Mouse (Mus musculus): ENCODE data around the gene Slc38a3.

Gene Slc38a3

DNA sequence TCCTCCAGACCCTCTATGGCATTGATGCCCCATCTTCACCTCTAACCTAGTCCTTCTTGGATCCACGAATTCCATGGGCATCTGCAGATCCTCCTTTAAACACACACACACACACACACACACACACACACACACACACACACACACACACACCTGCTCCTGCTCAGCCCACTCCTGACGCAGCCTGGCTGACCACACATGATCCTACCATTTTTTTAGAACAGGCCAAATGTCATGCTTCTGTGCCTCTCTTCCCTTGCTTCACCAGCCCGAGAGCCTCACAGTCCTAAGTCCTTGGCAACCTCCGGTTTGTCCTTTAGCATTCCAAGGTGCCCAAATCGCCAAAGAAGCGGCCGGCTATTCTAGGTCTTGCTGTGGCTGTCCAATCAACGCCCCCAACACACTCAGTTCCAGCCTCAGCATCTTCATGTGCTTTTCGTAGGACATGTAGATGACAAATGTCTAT, at the start of gene Slc38a3:
Slc38a3 (minus strand) TSS at position 51 of the 466 bp plus-strand sequence.
- in situ Hi-C loops (cut with MboI, MseI): no loop called here

DNA sequence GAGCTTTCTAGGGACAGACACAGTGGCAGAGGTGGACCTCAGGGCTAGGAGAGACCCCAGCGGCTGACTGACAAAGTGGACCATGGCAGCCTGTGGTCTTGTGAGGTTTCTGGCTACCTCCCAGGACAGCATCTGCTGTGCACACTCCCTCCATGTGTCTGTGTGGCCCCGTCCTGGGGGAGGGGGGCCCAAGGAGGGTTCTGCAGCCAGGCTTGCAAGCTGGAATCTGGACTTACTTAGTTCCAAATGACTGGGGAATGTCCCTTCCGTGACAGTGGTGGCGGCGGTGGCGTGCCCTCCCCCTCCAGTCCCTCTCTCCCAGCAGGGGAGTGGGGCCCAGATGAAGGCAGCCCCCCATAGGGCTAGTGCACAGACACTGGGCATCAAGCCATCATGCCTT, 47.6 kb upstream of the Slc38a3 start:
- in situ Hi-C loops (cut with MboI, MseI): no loop called here

- in situ Hi-C loops (cut with MboI, MseI): no loop called here
These were observed 46.3 kb upstream of the Slc38a3 start for GRCm38 (mm10) chr9:107715632-107716031.

GRCm38 (mm10) chr9:107714221-107714952, 45.1 kb upstream of the Slc38a3 start:
- in situ Hi-C loops (cut with MboI, MseI): no loop called here

GRCm38 (mm10) chr9:107709697-107710483, 40.6 kb upstream of the Slc38a3 start, which contains the start of gene Sema3f:
Gene Sema3f, minus strand, starts transcription at chr9:107710475.
- in situ Hi-C loops (cut with MboI, MseI): loop anchor here (5.0 kb wide), 1 partner anchor 58 kb away; no protein-coding TSS in a partner anchor

GRCm38 (mm10) chr9:107709096-107709696, 39.9 kb upstream of the Slc38a3 start:
- in situ Hi-C loops (cut with MboI, MseI): loop anchor here (5.0 kb wide), 1 partner anchor 57 kb away; no protein-coding TSS in a partner anchor

GRCm38 (mm10) chr9:107708439-107709095, 39.2 kb upstream of the Slc38a3 start:
- in situ Hi-C loops (cut with MboI, MseI): loop anchor here (5.0 kb wide), 1 partner anchor 56 kb away; no protein-coding TSS in a partner anchor

DNA sequence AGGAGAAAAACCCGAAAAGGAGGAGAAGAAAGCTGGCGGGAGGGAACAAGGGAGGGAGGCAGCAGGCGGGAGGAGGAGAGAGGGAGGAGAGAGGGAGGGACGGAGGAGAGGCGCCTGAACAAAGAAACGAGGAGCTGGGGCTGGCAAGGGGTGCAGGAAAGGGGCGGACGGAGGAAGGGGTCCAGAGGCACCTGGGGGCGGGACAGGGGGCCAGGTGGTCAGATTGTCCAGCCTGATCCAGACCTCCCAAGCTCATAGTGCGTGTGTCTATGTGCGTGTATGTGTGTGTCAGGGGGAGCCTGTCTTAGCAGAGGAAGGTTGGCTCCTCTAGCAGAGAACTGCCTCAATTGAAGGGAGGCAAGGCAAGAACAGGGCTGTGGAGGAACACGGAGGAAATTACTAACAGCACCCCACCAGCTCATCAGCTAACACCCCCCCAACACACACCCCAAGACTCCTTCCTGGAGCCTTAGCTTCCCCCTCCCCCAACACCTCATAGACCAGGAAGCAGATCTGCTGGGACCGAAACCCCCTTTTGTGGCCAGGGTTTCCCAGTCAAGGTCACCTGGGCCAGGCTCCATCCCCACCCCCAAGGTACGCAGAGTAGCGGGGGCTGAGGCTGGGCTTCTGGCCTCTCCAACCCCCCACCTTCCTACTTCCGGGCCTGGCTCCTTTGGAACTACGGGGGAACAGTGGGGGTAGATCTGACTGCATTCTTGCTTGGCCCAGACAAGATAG, 38.5 kb upstream of the Slc38a3 start:
- in situ Hi-C loops (cut with MboI, MseI): loop anchor here (5.0 kb wide), 1 partner anchor 56 kb away; no protein-coding TSS in a partner anchor

DNA sequence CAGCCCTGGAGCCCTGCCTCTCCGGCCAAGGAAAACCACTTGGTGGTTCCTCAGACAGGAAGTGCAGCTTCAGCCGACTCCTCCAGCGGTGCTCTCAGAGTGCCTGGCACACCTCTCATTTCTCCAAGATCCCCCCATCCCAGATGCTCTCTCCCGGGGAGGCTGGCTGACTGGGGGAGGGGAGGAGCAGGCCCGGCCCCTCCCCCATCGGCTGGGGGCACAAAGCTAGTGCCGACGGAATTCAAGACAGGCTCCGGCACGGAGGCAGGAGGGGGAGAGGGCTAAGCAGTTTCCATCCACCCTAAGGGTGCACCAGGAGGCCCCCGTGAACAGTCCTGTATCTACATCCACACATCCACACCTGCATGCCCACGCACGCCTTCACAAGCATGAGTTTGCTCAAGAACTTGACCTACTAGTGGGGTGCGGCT, 37.5 kb upstream of the Slc38a3 start:
- in situ Hi-C loops (cut with MboI, MseI): loop anchor here (5.0 kb wide), 1 partner anchor 54 kb away; no protein-coding TSS in a partner anchor

- in situ Hi-C loops (cut with MboI, MseI): no loop called here
These were observed 34.2 kb upstream of the Slc38a3 start for GRCm38 (mm10) chr9:107703337-107704122.

GRCm38 (mm10) chr9:107702606-107703185, 33.4 kb upstream of the Slc38a3 start:
- in situ Hi-C loops (cut with MboI, MseI): no loop called here

GRCm38 (mm10) chr9:107701594-107701993, 32.3 kb upstream of the Slc38a3 start:
- in situ Hi-C loops (cut with MboI, MseI): no loop called here

- in situ Hi-C loops (cut with MboI, MseI): no loop called here
These were observed 30.8 kb upstream of the Slc38a3 start for GRCm38 (mm10) chr9:107700114-107700571.

- in situ Hi-C loops (cut with MboI, MseI): no loop called here
These were observed 30.1 kb upstream of the Slc38a3 start for GRCm38 (mm10) chr9:107699376-107699980.

GRCm38 (mm10) chr9:107698611-107699190, 29.4 kb upstream of the Slc38a3 start:
- in situ Hi-C loops (cut with MboI, MseI): no loop called here

- in situ Hi-C loops (cut with MboI, MseI): no loop called here
These were observed 28.6 kb upstream of the Slc38a3 start for GRCm38 (mm10) chr9:107697811-107698521.

DNA sequence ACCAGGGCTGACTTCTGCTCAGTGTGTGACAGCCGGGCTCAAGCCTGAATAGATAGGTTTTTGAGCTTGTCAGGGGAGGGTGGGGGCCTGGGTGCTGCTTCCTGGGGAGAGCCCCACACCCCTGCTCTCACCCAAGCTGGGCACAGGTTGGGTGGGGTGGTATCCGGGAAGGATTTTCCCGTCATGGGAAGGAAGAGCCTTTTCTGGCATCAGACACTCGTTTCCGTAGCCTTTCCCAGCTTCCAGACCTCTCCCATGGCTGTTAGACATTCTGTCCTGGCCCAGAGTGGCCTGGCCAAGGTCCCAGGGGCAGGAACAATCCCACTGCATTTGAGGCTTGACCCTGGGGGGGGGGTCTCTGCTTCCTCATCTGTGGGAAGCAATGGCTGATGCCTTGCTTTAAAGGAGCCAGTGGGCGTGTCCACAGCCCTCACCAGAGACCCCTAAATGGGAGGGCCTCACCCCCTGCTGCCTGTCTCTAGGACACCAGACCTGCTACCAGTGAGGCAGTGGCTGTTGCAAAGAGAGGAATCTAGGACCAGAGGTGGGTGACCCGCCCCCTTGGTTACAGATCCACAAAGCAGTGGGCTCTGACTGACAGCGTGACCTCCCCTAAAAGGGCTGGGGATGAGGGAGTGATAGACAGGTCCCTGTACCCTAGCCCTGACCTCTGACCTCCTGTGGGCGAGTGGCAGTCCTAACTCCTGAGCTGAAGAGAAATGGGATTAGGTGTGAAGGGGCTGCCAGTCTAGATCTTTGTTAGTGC, 27.7 kb upstream of the Slc38a3 start:
- in situ Hi-C loops (cut with MboI, MseI): no loop called here

All from T-helper 2 cell (primary cell).